Comparison of ENCODE assay signal across 26 mouse cellular contexts in genomic region chr1:106138691-106139090, GRCm38 (mm10). TPM values are rescaled to one million over a fixed set of nuclear protein-coding genes. Genes with fewer than 3 reads are reported as not detected.
DNase-seq lines count a peak whose midpoint lies in the region; ATAC-seq lines count a peak whose summit lies in the region.
"Had no signal": no experiment of that assay in that cellular context is flagged by ENCODE, and none has a peak within 500 bp of the region (broad histone marks: within the 10 kb centered on the region; RNA-seq: fewer than 3 reads in every experiment).

No protein-coding gene starts in this region.

- peak; percentile 19 for DNase-seq in heart, adult 11 months
- DNase-seq in heart, postnatal 25 days (ENCODE audit: low spot score): no peak
- DNase-seq in forebrain, embryonic 11.5 days (ENCODE audit: low spot score): no peak
- DNase-seq in kidney, adult 11 months: no peak
- DNase-seq: adrenal gland, adult 8-10 months; adrenal gland, postnatal 14 days; adrenal gland, postnatal 36 days; B cell, adult 2 months; cerebellum, adult 11 months; cerebellum, adult 18-20 months; cerebellum, adult 8-10 months; cerebellum, adult 9-11 months; cerebellum, postnatal 14 days; cerebellum, postnatal 36 days; forebrain, postnatal 0 days had no signal

- no peaks in the 10 kb centered on the region for H3K9me3 ChIP-seq in forebrain, embryonic 11.5 days (ENCODE audit: control insufficient read depth, low read length)
- H3K9me3 ChIP-seq: embryonic facial prominence, embryonic 10.5 days; embryonic facial prominence, embryonic 12.5 days; forebrain, embryonic 12.5 days; G1E had no signal

- H3K9ac ChIP-seq in forebrain, embryonic 11.5 days (ENCODE audit: low read length): no peak overlapping the region
- H3K9ac ChIP-seq: embryonic facial prominence, embryonic 12.5 days; forebrain, embryonic 12.5 days; forebrain, postnatal 0 days had no signal

- intact Hi-C loops in heart, postnatal 25 days (cut with DNase I): no loop called here

- H3K4me1 ChIP-seq in forebrain, embryonic 11.5 days (replicated peaks; ENCODE audit: control insufficient read depth, insufficient read depth, low read length): no peaks in the 10 kb centered on the region
- H3K4me1 ChIP-seq: embryonic facial prominence, embryonic 10.5 days; embryonic facial prominence, embryonic 12.5 days had no signal

- H3K36me3 ChIP-seq in forebrain, embryonic 11.5 days (ENCODE audit: control insufficient read depth, insufficient read depth, low read length): no peaks in the 10 kb centered on the region
- H3K36me3 ChIP-seq: embryonic facial prominence, embryonic 10.5 days; embryonic facial prominence, embryonic 12.5 days; forebrain, embryonic 12.5 days; G1E had no signal

- H3K4me2 ChIP-seq in forebrain, embryonic 11.5 days (ENCODE audit: low read depth, low read length, severe bottlenecking): no peak overlapping the region
- H3K4me2 ChIP-seq: embryonic facial prominence, embryonic 12.5 days; forebrain, embryonic 12.5 days had no signal

- H3K27me3 ChIP-seq in forebrain, embryonic 11.5 days (ENCODE audit: control insufficient read depth, insufficient read depth, low read length): no peaks in the 10 kb centered on the region
- H3K27me3 ChIP-seq: CH12.LX; embryonic facial prominence, embryonic 12.5 days; forebrain, embryonic 12.5 days; Patski had no signal

- no peak overlapping the region for H3K27ac ChIP-seq in forebrain, embryonic 11.5 days (ENCODE audit: low read depth, low read length)
- H3K27ac ChIP-seq: embryonic facial prominence, embryonic 10.5 days; embryonic facial prominence, embryonic 12.5 days; forebrain, embryonic 12.5 days had no signal

- WGBS in forebrain, embryonic 11.5 days: 89% methylated on average over 2 of the region's 2 CpGs

- ATAC-seq in granulocyte monocyte progenitor cell, adult 5-6 weeks (replicated peaks; ENCODE audit: poor library complexity, severe bottlenecking): peak; percentile 84
- ATAC-seq in megakaryocyte progenitor cell, adult 5-6 weeks (replicated peaks; ENCODE audit: poor library complexity): peak; percentile 72
- no peak for ATAC-seq in forebrain, embryonic 11.5 days (replicated peaks; ENCODE audit: low FRiP score)
- ATAC-seq: activated CD4-positive, CD25-positive, alpha-beta regulatory T cell, adult 4 months; CD4-positive, CD25-positive, alpha-beta regulatory T cell, adult 4 months; forebrain, embryonic 14.5 days; forebrain, postnatal 0 days; Patski had no signal

- no peak overlapping the region for H3K4me3 ChIP-seq in forebrain, embryonic 11.5 days (ENCODE audit: low read depth, low read length)
- H3K4me3 ChIP-seq: embryonic facial prominence, embryonic 10.5 days; embryonic facial prominence, embryonic 12.5 days; forebrain, embryonic 12.5 days had no signal

RNA-seq across cellular contexts. Expression of gene Phlpp1, which starts 32.9 kb away (rescaled TPM):
- total RNA-seq in heart, postnatal 25 days (2021): 10 to 100 TPM; 15.9 to 19.0 TPM
- 0.94 and 2.2 TPM in 2 replicates for total RNA-seq in granulocyte monocyte progenitor cell, adult 5-6 weeks (2014; fragmentation: Nextera tagmentation)
- 1.7 and 2.1 TPM in 2 replicates for total RNA-seq in granulocyte monocyte progenitor cell, adult 5-6 weeks (2017)
- total RNA-seq in megakaryocyte progenitor cell, adult 5-6 weeks (2015): 1.1 and 2.6 TPM in 2 replicates
- 0.92 and 2.1 TPM in 2 replicates for total RNA-seq in megakaryocyte progenitor cell, adult 5-6 weeks (2017)
- 9.7 and 11.5 TPM in 2 replicates for polyA plus RNA-seq in forebrain, embryonic 11.5 days (2014; fragmentation: Nextera tagmentation; extraction: Ambion mirVana)

Comparison
In these comparisons a context has a peak if more than half of its experiments do, and no peak if none do; other contexts are left out.
1. RNA of gene Phlpp1, which starts 32.9 kb away (total RNA-seq): 15.9 to 19.0 TPM in heart, postnatal 25 days; 0.92 to 2.6 TPM in megakaryocyte progenitor cell, adult 5-6 weeks and 0.94 to 2.2 TPM in granulocyte monocyte progenitor cell, adult 5-6 weeks; every median in the first group is over 4 times any median in the second.